Mouse (Mus musculus) layer of hippocampus, adult 2 months (tissue): ENCODE data around the gene Sh3bp4. TPM values are rescaled to one million over a fixed set of nuclear protein-coding genes. Genes with fewer than 3 reads are reported as not detected.
A peak's percentile ranks its signal among the peaks of the same experiment; 100 is the strongest.

ENCODE experiments used
- DNase-seq, 2 experiments: peaks; one replicate each; pipeline ENCODE4 v3.0.0; 2022; ENCODE audit warnings: low spot score in 2 of 2
- H3K27ac ChIP-seq: fragments of 200-600 bp; 2 replicates; pipeline ENCODE4 v1.8.1; 2022
- H3K4me3 ChIP-seq: fragments of 200-600 bp; 2 replicates; pipeline ENCODE4 v1.8.1; 2022; ENCODE audit warnings: mild to moderate bottlenecking
- CTCF ChIP-seq: fragments of 200-600 bp; conservative IDR thresholded peaks from 2 replicates; pipeline ENCODE4 v1.8.1; 2022; ENCODE audit warnings: antibody characterized with exemption, mild to moderate bottlenecking, moderate library complexity
- total RNA-seq, 2 experiments: library from RNA; stranded (reverse); gene quantifications; 2 replicates each; pipeline ENCODE4 v1.2.3; 2021

Gene Sh3bp4
- total RNA-seq, 2 experiments from 2014 or later = 21.9 to 24.8 TPM

GRCm38 (mm10) chr1:89124076-89124475 is 53.9 kb downstream of the Sh3bp4 start:
- Histone ChIP-seq H3K4me3 (no peak overlapping the region), H3K27ac (no peak overlapping the region)
- TF ChIP-seq CTCF = no peak
- no peak for DNase-seq

GRCm38 (mm10) chr1:89127163-89127562 is 56.9 kb downstream of the Sh3bp4 start:
- DNase-seq = no peak
- peak; percentile 64 for TF ChIP-seq CTCF
- no peak overlapping the region for H3K4me3 ChIP-seq
- H3K27ac ChIP-seq = no peak overlapping the region

GRCm38 (mm10) chr1:89130429-89130828 is 60.2 kb downstream of the Sh3bp4 start:
- Histone ChIP-seq H3K4me3 (no peak overlapping the region), H3K27ac (no peak overlapping the region)
- DNase-seq = peak in 1 of 2 experiments; percentile 12
- TF ChIP-seq CTCF = no peak

GRCm38 (mm10) chr1:89131018-89131540 is 60.9 kb downstream of the Sh3bp4 start:
- DNase-seq = no peak
- no peak for TF ChIP-seq CTCF
- Histone ChIP-seq H3K27ac (no peak overlapping the region), H3K4me3 (no peak overlapping the region)

GRCm38 (mm10) chr1:89131707-89132106 is 61.5 kb downstream of the Sh3bp4 start:
- no peak for TF ChIP-seq CTCF
- H3K4me3 ChIP-seq = no peak overlapping the region
- peak in 1 of 2 experiments; percentile 4 for DNase-seq
- no peak overlapping the region for H3K27ac ChIP-seq

GRCm38 (mm10) chr1:89133266-89133665 is 63.1 kb downstream of the Sh3bp4 start:
- no peak for DNase-seq
- H3K27ac ChIP-seq = no peak overlapping the region
- no peak for TF ChIP-seq CTCF
- H3K4me3 ChIP-seq = no peak overlapping the region

GRCm38 (mm10) chr1:89133717-89134116 is 63.5 kb downstream of the Sh3bp4 start:
- Histone ChIP-seq H3K27ac (no peak overlapping the region), H3K4me3 (no peak overlapping the region)
- no peak for DNase-seq

GRCm38 (mm10) chr1:89136089-89136811 is 66.0 kb downstream of the Sh3bp4 start:
- TF ChIP-seq CTCF = no peak
- peak; percentile 25 to 33 for DNase-seq
- Histone ChIP-seq H3K27ac (peak overlapping the region; percentile 32; the same call in 1 of the 2 replicates), H3K4me3 (no peak overlapping the region)

More at GRCm38 (mm10) chr1:89133717-89134116, 63.5 kb downstream of the Sh3bp4 start:
- TF ChIP-seq CTCF = no peak

- peak; percentile 23 to 41 for DNase-seq
- H3K4me3 ChIP-seq = no peak overlapping the region
- TF ChIP-seq CTCF = no peak
- H3K27ac ChIP-seq = peak overlapping the region; percentile 46
Measured at GRCm38 (mm10) chr1:89137086-89137816, 67.0 kb downstream of the Sh3bp4 start.

GRCm38 (mm10) chr1:89138316-89138715 is 68.1 kb downstream of the Sh3bp4 start:
- DNase-seq = peak; percentile 12 to 43
- no peak overlapping the region; the same call in 1 of the 2 replicates for H3K4me3 ChIP-seq
- TF ChIP-seq CTCF = no peak
- peak overlapping the region; percentile 57; the same call in 1 of the 2 replicates for H3K27ac ChIP-seq

GRCm38 (mm10) chr1:89140113-89140512 is 69.9 kb downstream of the Sh3bp4 start:
- no peak for TF ChIP-seq CTCF
- no peak overlapping the region for H3K4me3 ChIP-seq
- DNase-seq = no peak
- H3K27ac ChIP-seq = no peak overlapping the region

GRCm38 (mm10) chr1:89151071-89151470 is 80.9 kb downstream of the Sh3bp4 start:
- Histone ChIP-seq H3K4me3 (no peak overlapping the region), H3K27ac (no peak overlapping the region)
- no peak for TF ChIP-seq CTCF
- no peak for DNase-seq

GRCm38 (mm10) chr1:89152576-89152975 is 82.4 kb downstream of the Sh3bp4 start:
- Histone ChIP-seq H3K27ac (no peak overlapping the region), H3K4me3 (no peak overlapping the region)
- no peak for DNase-seq
- no peak for TF ChIP-seq CTCF
